Mouse (Mus musculus) kidney, adult 2 months (tissue): ENCODE results near the gene Clic1. TPM values are rescaled to one million over a fixed set of nuclear protein-coding genes. Genes with fewer than 3 reads are reported as not detected.

Experiments
- DNase-seq: peaks from one replicate; pipeline ENCODE4 v3.0.0; 2021
- H3K27ac ChIP-seq: fragments of 200-500 bp; 2 replicates; pipeline ENCODE4 v1.5.1; 2012; ENCODE audit warnings: low read depth, low read length, control low read depth, inconsistent platforms; ENCODE audit not compliant: insufficient read depth
- H3K27me3 ChIP-seq: fragments of 200-500 bp; replicated peaks from 2 replicates; pipeline ENCODE4 v1.6.1; 2012; ENCODE audit warnings: mild to moderate bottlenecking, moderate library complexity, low read length, inconsistent platforms; ENCODE audit not compliant: control insufficient read depth, insufficient read depth
- H3K36me3 ChIP-seq: fragments of 200-500 bp; 2 replicates; pipeline ENCODE4 v1.6.1; 2012; ENCODE audit warnings: mild to moderate bottlenecking, moderate library complexity, low read length, inconsistent platforms; ENCODE audit not compliant: control insufficient read depth, insufficient read depth
- H3K4me1 ChIP-seq: fragments of 200-500 bp; 2 replicates; pipeline ENCODE4 v1.6.1; 2011; ENCODE audit warnings: low read length; ENCODE audit not compliant: control insufficient read depth, insufficient read depth
- H3K4me3 ChIP-seq: fragments of 200-500 bp; 2 replicates; pipeline ENCODE4 v1.5.1; 2011; ENCODE audit warnings: mild to moderate bottlenecking, low read depth, low read length, control low read depth; ENCODE audit not compliant: insufficient read depth
- CTCF ChIP-seq: fragments of 200-500 bp; conservative IDR thresholded peaks from 2 replicates; pipeline ENCODE4 v1.5.1; 2011; ENCODE audit warnings: low read depth, mild to moderate bottlenecking, control low read depth, low read length, moderate library complexity, mixed read lengths; ENCODE audit not compliant: insufficient read depth, insufficient read length
- POLR2A ChIP-seq: fragments of 200-500 bp; IDR thresholded peaks from one replicate; pipeline ENCODE4 v1.6.1; 2011; ENCODE audit warnings: low read depth, low read length, control low read depth
- WGBS: fragments of 180-500 bp; shearing (Covaris S2); methylation state at CpG from one replicate; pipeline ENCODE4 v1.1.7; 2018; 5-methylcytosine and 5-hydroxymethylcytosine counted together
- polyA plus RNA-seq: library from polyadenylated mRNA; depleted of rRNA; stranded (reverse); fragments of >200 nt; gene quantifications from 2 replicates; pipeline ENCODE4 v1.2.3, GENCODE M21; 2012

The Clic1 gene
- polyA plus RNA-seq, 1 experiment, result 117 TPM

DNA sequence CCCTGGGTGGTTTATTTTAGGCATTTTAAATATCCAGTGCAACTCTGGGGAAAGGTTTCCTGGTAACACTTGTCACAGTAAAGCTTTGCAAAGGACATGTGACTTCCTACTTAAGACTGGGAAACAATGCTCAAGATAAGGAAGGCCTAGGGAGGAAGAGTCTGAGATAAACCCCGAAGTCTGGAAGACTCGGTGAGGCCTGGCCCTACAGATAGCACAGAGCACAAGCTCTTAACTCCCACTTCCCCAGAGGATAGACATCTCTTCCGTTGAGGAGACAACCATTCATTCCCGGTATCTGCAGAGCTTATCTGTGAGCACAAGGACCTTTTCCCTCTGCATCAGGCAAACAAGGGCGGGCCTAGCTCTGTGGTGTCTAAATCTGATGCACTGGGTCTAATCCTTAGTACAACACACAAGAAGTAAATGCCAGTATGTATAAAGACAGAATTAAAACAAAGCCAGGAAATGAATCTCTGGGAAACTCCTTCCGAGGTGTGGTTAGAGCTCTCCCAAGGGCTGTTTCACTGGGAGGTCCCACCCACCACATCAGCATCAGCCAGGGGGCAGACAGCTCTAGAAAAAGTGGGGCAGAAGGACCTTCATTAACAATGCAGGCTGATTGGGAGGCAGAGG is 27.8 kb upstream of the Clic1 start:
- DNase-seq, result peak; percentile 44
- Histone ChIP-seq H3K4me1 (no peaks in the 10 kb centered on the region), H3K4me3 (no peak overlapping the region), H3K27ac (peak overlapping the region; percentile 86), H3K36me3 (no peaks in the 10 kb centered on the region), H3K27me3 (no peaks in the 10 kb centered on the region)
- no peak for TF ChIP-seq CTCF
- TF ChIP-seq POLR2A, result no peak
- 66% methylated on average over 6 of the region's 6 CpGs for WGBS

- H3K36me3 ChIP-seq, result no peaks in the 10 kb centered on the region
- 92% methylated on average over 8 of the region's 8 CpGs for WGBS
- TF ChIP-seq CTCF (no peak), POLR2A (no peak)
- no peak for DNase-seq
- H3K27ac ChIP-seq, result peak overlapping the region; percentile 32; the same call in 1 of the 2 replicates
- no peak overlapping the region for H3K4me3 ChIP-seq
- no peaks in the 10 kb centered on the region for H3K27me3 ChIP-seq
- H3K4me1 ChIP-seq, result no peaks in the 10 kb centered on the region
Measured at GRCm38 (mm10) chr17:35022541-35023060, 27.2 kb upstream of the Clic1 start.

- Histone ChIP-seq H3K4me3 (no peak overlapping the region), H3K36me3 (no peaks in the 10 kb centered on the region), H3K4me1 (no peaks in the 10 kb centered on the region), H3K27me3 (no peaks in the 10 kb centered on the region), H3K27ac (no peak overlapping the region)
- WGBS, result 86% methylated on average over 5 of the region's 5 CpGs
- no peak for DNase-seq
- TF ChIP-seq CTCF (no peak), POLR2A (no peak)
Measured at GRCm38 (mm10) chr17:35023221-35023620, 26.5 kb upstream of the Clic1 start.

- DNase-seq, result no peak
- 64% methylated on average over 4 of the region's 4 CpGs for WGBS
- TF ChIP-seq POLR2A, result no peak
- TF ChIP-seq CTCF, result no peak
- Histone ChIP-seq H3K27ac (no peak overlapping the region), H3K27me3 (no peaks in the 10 kb centered on the region), H3K36me3 (no peaks in the 10 kb centered on the region), H3K4me3 (no peak overlapping the region), H3K4me1 (no peaks in the 10 kb centered on the region)
Measured at GRCm38 (mm10) chr17:35023756-35024155, 26.0 kb upstream of the Clic1 start.

DNA sequence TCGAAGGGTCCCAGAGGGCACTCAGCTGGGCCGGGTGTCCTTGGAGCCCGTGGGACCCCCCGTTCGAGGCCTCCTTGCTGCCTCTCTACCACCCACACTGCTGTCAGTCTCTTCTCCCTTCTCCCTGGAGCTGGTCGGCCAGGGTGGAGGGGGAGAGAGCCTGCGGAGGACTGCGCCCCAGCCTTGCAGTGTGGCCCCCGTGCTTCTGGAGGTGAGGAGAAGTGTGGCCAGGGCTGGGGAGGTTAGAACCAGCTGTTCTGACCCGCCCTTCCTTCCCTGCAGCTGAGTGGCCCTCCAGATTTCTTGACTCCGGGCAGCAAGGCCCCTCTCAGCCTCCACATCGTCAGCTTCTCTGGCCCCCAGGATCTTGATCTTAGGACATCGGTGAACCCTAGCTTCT is 25.5 kb upstream of the Clic1 start:
- no peaks in the 10 kb centered on the region for H3K36me3 ChIP-seq
- TF ChIP-seq CTCF (no peak), POLR2A (no peak)
- no peaks in the 10 kb centered on the region for H3K27me3 ChIP-seq
- WGBS, result 72% methylated on average over 13 of the region's 13 CpGs
- H3K4me3 ChIP-seq, result no peak overlapping the region
- no peak for DNase-seq
- no peaks in the 10 kb centered on the region for H3K4me1 ChIP-seq
- no peak overlapping the region for H3K27ac ChIP-seq

- Histone ChIP-seq H3K4me1 (no peaks in the 10 kb centered on the region), H3K4me3 (no peak overlapping the region), H3K27ac (no peak overlapping the region), H3K36me3 (no peaks in the 10 kb centered on the region), H3K27me3 (no peaks in the 10 kb centered on the region)
- no peak for DNase-seq
- TF ChIP-seq CTCF, result no peak
- no peak for TF ChIP-seq POLR2A
- 59% methylated on average over 10 of the region's 10 CpGs for WGBS
Measured at GRCm38 (mm10) chr17:35024691-35025488, 24.9 kb upstream of the Clic1 start.

- DNase-seq, result no peak
- no peak overlapping the region for H3K4me3 ChIP-seq
- 81% methylated on average over 5 of the region's 5 CpGs for WGBS
- H3K27ac ChIP-seq, result no peak overlapping the region
- TF ChIP-seq CTCF, result no peak
- no peak for TF ChIP-seq POLR2A
- no peaks in the 10 kb centered on the region for H3K4me1 ChIP-seq
- H3K27me3 ChIP-seq, result no peaks in the 10 kb centered on the region
- H3K36me3 ChIP-seq, result no peaks in the 10 kb centered on the region
Measured at GRCm38 (mm10) chr17:35026206-35026605, 23.6 kb upstream of the Clic1 start.
